Mouse (Mus musculus): ENCODE data around the gene Rnf2.

GRCm38 (mm10) chr1:151428263-151429221 lies 72.2 kb downstream of the Rnf2 start, which contains the start of the genes Swt1 and Trmt1l:
- TF ChIP-seq POLR2A (IDR thresholded peaks at IDR 0.05; ENCODE audit: insufficient read depth, low read length) (peak; percentile 87), CTCF (IDR thresholded peaks at IDR 0.05; ENCODE audit: low read depth, low read length) (no peak), EP300 (IDR thresholded peaks at IDR 0.05; ENCODE audit: insufficient read depth, low read depth, low read length) (peak; percentile 3; the same call in 1 of the 2 replicates)

Data from ES-Bruce4 (cell line).